Mouse (Mus musculus) hindbrain, postnatal 0 days (tissue): Measurements from ENCODE around the gene Tnfrsf23. TPM values are rescaled to one million over a fixed set of nuclear protein-coding genes. Genes with fewer than 3 reads are reported as not detected.
"Not testable (repeated sequence)": the region's sequence is repeated elsewhere in the genome, so short reads cannot be mapped to it uniquely, and the experiment has no call there.

ENCODE experiments used
- ATAC-seq: fragments of 200-750 bp; cut with Nextera tagmentation; 2 replicates; pipeline ENCODE4 v1.8.0; 2017; ENCODE audit warnings: mild to moderate bottlenecking, moderate TSS enrichment, moderate library complexity
- DNase-seq: peaks from one replicate; pipeline ENCODE4 v3.0.0-alpha.2; 2015; ENCODE audit warnings: low spot score
- H3K27ac ChIP-seq: fragments of 300-500 bp; sonication (generic); 2 replicates; pipeline ENCODE4 v1.5.1; 2014; ENCODE audit warnings: mild to moderate bottlenecking
- H3K27me3 ChIP-seq: fragments of 300-500 bp; sonication (generic); 2 replicates; pipeline ENCODE4 v1.6.1; 2014; ENCODE audit warnings: low read length, mixed read lengths; ENCODE audit not compliant: insufficient read depth
- H3K36me3 ChIP-seq: fragments of 300-500 bp; sonication (generic); 2 replicates; pipeline ENCODE4 v1.6.1; 2014; ENCODE audit warnings: low read length, mixed read lengths; ENCODE audit not compliant: insufficient read depth
- H3K4me1 ChIP-seq: fragments of 300-500 bp; sonication (generic); 2 replicates; pipeline ENCODE4 v1.6.1; 2014; ENCODE audit warnings: antibody characterized with exemption, low read length, mixed read lengths; ENCODE audit not compliant: insufficient read depth
- H3K4me2 ChIP-seq: fragments of 300-500 bp; sonication (generic); 2 replicates; pipeline ENCODE4 v1.6.1; 2014; ENCODE audit warnings: low read depth, mild to moderate bottlenecking, low read length, moderate library complexity, mixed read lengths
- H3K4me3 ChIP-seq: fragments of 300-500 bp; sonication (generic); 2 replicates; pipeline ENCODE4 v1.5.1; 2014; ENCODE audit warnings: low read length
- H3K9ac ChIP-seq: fragments of 300-500 bp; sonication (generic); replicated peaks from 2 replicates; pipeline ENCODE4 v1.6.1; 2014; ENCODE audit warnings: mild to moderate bottlenecking, low read length, moderate library complexity, mixed read lengths
- H3K9me3 ChIP-seq: fragments of 300-500 bp; sonication (generic); 2 replicates; pipeline ENCODE4 v1.6.1; 2016; ENCODE audit warnings: low read length, mixed read lengths
- CTCF ChIP-seq: IDR thresholded peaks from 2 replicates; pipeline ENCODE4 v1.5.1; 2016; ENCODE audit warnings: antibody characterized with exemption, control low read depth, low read depth
- WGBS: fragments of 180-500 bp; shearing (Covaris S2); extraction: QIAGEN DNeasy Blood & Tissue Kit; methylation state at CpG from one replicate; pipeline ENCODE4 v1.1.7; 2014; 5-methylcytosine and 5-hydroxymethylcytosine counted together
- polyA plus RNA-seq: library from polyadenylated mRNA; unstranded; fragments of >200 nt; fragmentation: Nextera tagmentation; extraction: Ambion mirVana; gene quantifications from 2 replicates; pipeline ENCODE4 v1.2.1, GENCODE M21; 2015
- total RNA-seq: library from RNA; depleted of rRNA; stranded (reverse); fragments of >200 nt; gene quantifications from 2 replicates; pipeline ENCODE4 v1.2.3, GENCODE M21; 2014

The Tnfrsf23 gene
- total and polyA plus RNA-seq, 2 experiments from 2014 or later: 0.74 to 1.5 TPM

GRCm38 (mm10) chr7:143681566-143681965 lies 4.1 kb downstream of the Tnfrsf23 start:
- Histone ChIP-seq H3K4me3 (no peak overlapping the region), H3K9ac (no peak overlapping the region), H3K36me3 (no peaks in the 10 kb centered on the region), H3K4me1 (no peaks in the 10 kb centered on the region; the same call in 1 of the 2 replicates), H3K27me3 (no peaks in the 10 kb centered on the region), H3K4me2 (no peak overlapping the region), H3K9me3 (no peaks in the 10 kb centered on the region), H3K27ac (no peak overlapping the region)
- no peak for ATAC-seq
- WGBS: 90% methylated on average over 1 of the region's 1 CpGs
- no peak for DNase-seq
- TF ChIP-seq CTCF: no peak

DNA sequence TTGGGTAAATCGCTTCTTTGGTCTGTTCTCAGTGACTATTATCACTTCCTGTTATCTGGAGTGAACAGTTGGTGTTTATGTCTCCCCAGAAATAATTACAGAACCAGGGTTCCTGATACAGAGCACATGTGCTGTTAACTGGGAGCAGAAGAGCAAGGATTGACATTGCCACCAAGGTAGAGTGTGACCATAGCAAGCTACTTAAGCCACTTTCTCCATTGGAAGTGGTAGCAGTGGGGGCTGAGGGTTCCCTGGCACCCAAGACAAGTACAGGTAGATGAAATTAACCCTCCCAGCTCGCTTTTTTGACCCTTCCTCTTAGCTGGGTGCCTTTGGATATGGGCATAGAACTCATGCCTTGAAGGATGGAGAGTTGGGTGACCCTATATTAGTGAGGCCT lies 4.8 kb downstream of the Tnfrsf23 start:
- not testable (repeated sequence) for H3K4me2 ChIP-seq, H3K4me3 ChIP-seq, H3K27ac ChIP-seq, H3K36me3 ChIP-seq, ATAC-seq, H3K9ac ChIP-seq, H3K4me1 ChIP-seq, H3K27me3 ChIP-seq, H3K9me3 ChIP-seq, DNase-seq
- WGBS: 59% methylated on average over 2 of the region's 2 CpGs

DNA sequence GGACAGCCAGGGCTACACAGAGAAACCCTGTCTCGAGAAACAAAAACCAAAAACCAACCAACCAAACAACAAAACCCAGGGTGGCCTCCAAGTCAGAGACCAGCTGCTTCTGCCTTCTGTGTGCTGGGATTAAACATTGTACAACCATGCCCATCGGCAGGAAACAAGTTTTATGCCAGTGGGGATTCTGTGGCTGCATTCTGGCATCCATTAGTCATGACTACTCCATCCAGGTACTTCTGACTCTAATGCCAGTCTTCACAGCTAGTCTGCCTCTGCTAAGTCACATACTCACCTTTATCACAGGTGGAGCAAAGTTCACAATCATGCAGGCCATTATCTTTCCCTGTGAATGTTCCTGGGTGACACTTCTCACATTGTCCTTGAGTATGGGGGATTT lies 6.0 kb downstream of the Tnfrsf23 start:
- DNase-seq, ATAC-seq, H3K4me3 ChIP-seq, H3K9ac ChIP-seq, H3K36me3 ChIP-seq, H3K9me3 ChIP-seq, H3K4me1 ChIP-seq, H3K27me3 ChIP-seq, H3K4me2 ChIP-seq, H3K27ac ChIP-seq: not testable (repeated sequence)
- 78% methylated on average over 2 of the region's 2 CpGs for WGBS

- DNase-seq: no peak
- Histone ChIP-seq H3K9ac (no peak overlapping the region), H3K4me3 (no peak overlapping the region), H3K36me3 (no peaks in the 10 kb centered on the region), H3K27ac (no peak overlapping the region), H3K27me3 (no peaks in the 10 kb centered on the region), H3K4me1 (no peaks in the 10 kb centered on the region), H3K4me2 (no peak overlapping the region), H3K9me3 (no peaks in the 10 kb centered on the region)
- no peak for TF ChIP-seq CTCF
- no peak for ATAC-seq
Observed at GRCm38 (mm10) chr7:143666427-143667311, 19.0 kb downstream of the Tnfrsf23 start.

GRCm38 (mm10) chr7:143663470-143663869 lies 22.2 kb downstream of the Tnfrsf23 start:
- no peak for TF ChIP-seq CTCF
- Histone ChIP-seq H3K9me3 (no peaks in the 10 kb centered on the region), H3K4me3 (no peak overlapping the region), H3K9ac (no peak overlapping the region), H3K4me1 (no peaks in the 10 kb centered on the region), H3K27me3 (no peaks in the 10 kb centered on the region), H3K27ac (no peak overlapping the region), H3K36me3 (no peaks in the 10 kb centered on the region), H3K4me2 (no peak overlapping the region)
- DNase-seq: no peak
- WGBS: 91% methylated on average over 2 of the region's 2 CpGs
- no peak for ATAC-seq

DNA sequence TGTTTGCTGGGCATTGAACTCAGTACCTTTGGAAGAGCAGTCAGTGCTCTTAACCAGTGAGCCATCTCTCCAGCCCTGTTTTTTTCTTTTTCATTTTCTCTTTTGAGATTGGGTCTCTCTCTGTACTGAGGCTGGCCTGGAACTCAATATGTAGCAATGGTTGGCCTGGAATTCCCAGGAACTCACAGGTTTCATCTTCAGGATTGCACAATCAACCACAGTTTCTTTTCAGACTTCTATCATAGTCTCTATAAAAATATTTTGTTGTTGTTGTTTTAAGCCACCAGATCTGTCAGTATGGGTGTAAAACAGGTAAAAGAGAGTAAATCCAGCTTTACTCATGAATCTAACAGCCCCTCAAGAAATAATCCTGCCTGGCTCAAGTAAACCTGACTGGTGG lies 24.9 kb downstream of the Tnfrsf23 start:
- no peak for TF ChIP-seq CTCF
- no peaks in the 10 kb centered on the region for H3K27me3 ChIP-seq
- ATAC-seq (no peak), DNase-seq (no peak)
- no peaks in the 10 kb centered on the region for H3K9me3 ChIP-seq
- no peaks in the 10 kb centered on the region for H3K36me3 ChIP-seq
- H3K9ac ChIP-seq: no peak overlapping the region
- no peak overlapping the region for H3K4me2 ChIP-seq
- no peaks in the 10 kb centered on the region for H3K4me1 ChIP-seq
- H3K27ac ChIP-seq: no peak overlapping the region
- no peak overlapping the region for H3K4me3 ChIP-seq

DNA sequence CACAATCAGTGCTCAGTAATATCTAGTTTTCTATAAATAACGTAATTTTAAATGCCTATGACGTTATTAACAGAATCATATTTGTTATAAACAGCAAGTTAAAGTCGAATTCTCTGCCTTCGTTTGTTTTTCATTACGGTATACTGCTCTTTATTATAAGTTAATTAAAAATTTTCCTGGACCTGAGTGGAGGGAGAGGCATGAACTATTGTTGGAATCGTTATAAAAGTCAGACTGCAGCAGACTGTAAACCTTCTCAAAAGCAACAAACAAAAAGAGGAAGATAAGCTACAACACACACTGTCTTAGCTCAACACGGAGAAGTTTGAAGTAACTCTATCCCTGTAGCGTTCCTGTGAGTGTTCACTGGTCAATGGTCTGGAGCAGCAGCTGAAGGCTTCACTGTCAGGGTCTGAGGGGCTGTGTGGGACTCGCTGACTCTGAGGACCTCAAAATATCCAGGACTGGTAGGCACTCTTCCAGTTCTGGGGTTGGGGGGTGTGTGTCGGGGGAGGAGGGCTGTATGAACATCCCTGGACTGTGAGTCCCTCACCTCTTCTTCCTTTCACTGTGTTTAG lies 35.8 kb downstream of the Tnfrsf23 start:
- ATAC-seq: 0 out of 2 replicates have a peak, but pooled peaks have one; percentile 25
- not testable (repeated sequence) for H3K9ac ChIP-seq, H3K27me3 ChIP-seq, H3K9me3 ChIP-seq, H3K4me1 ChIP-seq, H3K27ac ChIP-seq, DNase-seq, H3K36me3 ChIP-seq
- Histone ChIP-seq H3K4me2 (peak overlapping the region; percentile 86), H3K4me3 (peak overlapping the region; percentile 57)
- 53% methylated on average over 10 of the region's 10 CpGs for WGBS
